Mouse (Mus musculus) MEL (cell line): ENCODE results near the gene Miga1. TPM values are rescaled to one million over a fixed set of nuclear protein-coding genes. Genes with fewer than 3 reads are reported as not detected.

Source experiments
- DNase-seq: peaks from one replicate; pipeline ENCODE4 v3.0.0; 2011; ENCODE audit warnings: low read depth, low spot score
- H3K27ac ChIP-seq: 2 replicates; pipeline ENCODE4 v1.5.1; 2012; ENCODE audit warnings: low read depth, mild to moderate bottlenecking, control low read depth, low read length, moderate library complexity; ENCODE audit not compliant: control insufficient read depth
- H3K27me3 ChIP-seq, 2 experiments: fragments of 150-350 bp in 1 of 2; sonication (generic) in 1 of 2; 2 replicates each; pipeline ENCODE4 v1.6.1; 2012; ENCODE audit warnings: low read length in 2 of 2, mild to moderate bottlenecking in 2 of 2, improper control_type of control experiment in 1 of 2, moderate library complexity in 1 of 2; ENCODE audit not compliant: insufficient read depth in 2 of 2, control insufficient read depth in 1 of 2
- H3K36me3 ChIP-seq, 2 experiments: 2 replicates each; pipeline ENCODE4 v1.6.1; 2012 to 2014; ENCODE audit warnings: low read length in 2 of 2, improper control_type of control experiment in 1 of 2, inconsistent platforms in 1 of 2, mild to moderate bottlenecking in 1 of 2; ENCODE audit not compliant: insufficient read depth in 2 of 2, control insufficient read depth in 1 of 2
- H3K4me1 ChIP-seq, 2 experiments: fragments of 150-350 bp in 1 of 2; sonication (generic) in 1 of 2; 2 replicates each; pipeline ENCODE4 v1.6.1; 2012; ENCODE audit warnings: low read length in 2 of 2, improper control_type of control experiment in 1 of 2, mild to moderate bottlenecking in 1 of 2; ENCODE audit not compliant: insufficient read depth in 2 of 2, control insufficient read depth in 1 of 2
- H3K4me3 ChIP-seq, 2 experiments: fragments of 150-350 bp in 1 of 2; sonication (generic) in 1 of 2; 2 replicates each; pipeline ENCODE4 v1.5.1; 2012; ENCODE audit warnings: low read depth in 2 of 2, low read length in 2 of 2, mild to moderate bottlenecking in 2 of 2, moderate library complexity in 2 of 2, control low read depth in 1 of 2, improper control_type of control experiment in 1 of 2; ENCODE audit not compliant: control insufficient read depth in 1 of 2, insufficient read depth in 1 of 2
- H3K79me2 ChIP-seq: 2 replicates; pipeline ENCODE4 v1.6.1; 2012; ENCODE audit warnings: mild to moderate bottlenecking, low read length, moderate library complexity; ENCODE audit not compliant: control insufficient read depth, poor library complexity, insufficient read depth
- H3K9ac ChIP-seq: 2 replicates; pipeline ENCODE4 v1.6.1; 2012; ENCODE audit warnings: low read depth, mild to moderate bottlenecking, control low read depth, low read length, moderate library complexity; ENCODE audit not compliant: control insufficient read depth, poor library complexity, severe bottlenecking
- H3K9me3 ChIP-seq: fragments of 150-350 bp; sonication (generic); replicated peaks from 2 replicates; pipeline ENCODE4 v1.6.1; 2012; ENCODE audit warnings: mild to moderate bottlenecking, low read length, improper control_type of control experiment, moderate library complexity; ENCODE audit not compliant: insufficient read depth
- BHLHE40 ChIP-seq: IDR thresholded peaks from 2 replicates; pipeline ENCODE4 v1.6.1; 2012; ENCODE audit warnings: low read depth, mild to moderate bottlenecking, inconsistent platforms, low read length, improper control_type of control experiment, borderline replicate concordance
- CHD1 ChIP-seq: IDR thresholded peaks from 2 replicates; pipeline ENCODE4 v1.6.1; 2012; ENCODE audit warnings: low read depth, mild to moderate bottlenecking, inconsistent platforms, low read length, improper control_type of control experiment
- CHD2 ChIP-seq: IDR thresholded peaks from 2 replicates; pipeline ENCODE4 v1.6.1; 2011; ENCODE audit warnings: low read length, improper control_type of control experiment
- CTCF ChIP-seq, 3 experiments: IDR thresholded peaks in 2 of 3; conservative IDR thresholded peaks in 1 of 3; 2 replicates each; pipeline ENCODE4 v1.5.1; 2011 to 2012; ENCODE audit warnings: low read length in 3 of 3, low read depth in 2 of 3, mild to moderate bottlenecking in 2 of 3, improper control_type of control experiment in 1 of 3, inconsistent platforms in 1 of 3, mixed read lengths in 1 of 3, moderate library complexity in 1 of 3; ENCODE audit not compliant: control insufficient read depth in 1 of 3, insufficient read depth in 1 of 3, poor library complexity in 1 of 3, severe bottlenecking in 1 of 3
- EP300 ChIP-seq, 2 experiments: IDR thresholded peaks; 2 replicates each; pipeline ENCODE4 v1.6.1; 2011; ENCODE audit warnings: improper control_type of control experiment in 2 of 2, low read length in 2 of 2, low read depth in 1 of 2, mild to moderate bottlenecking in 1 of 2
- ETS1 ChIP-seq: IDR thresholded peaks from 2 replicates; pipeline ENCODE4 v1.6.1; 2012; ENCODE audit warnings: low read depth, mild to moderate bottlenecking, inconsistent platforms, low read length, improper control_type of control experiment, moderate library complexity
- GABPA ChIP-seq: IDR thresholded peaks from 2 replicates; pipeline ENCODE4 v1.6.1; 2012; ENCODE audit warnings: low read depth, mild to moderate bottlenecking, inconsistent platforms, low read length, improper control_type of control experiment, moderate library complexity
- GATA1 ChIP-seq: IDR thresholded peaks from 2 replicates; pipeline ENCODE4 v1.6.1; 2011; ENCODE audit warnings: low read depth, low read length, improper control_type of control experiment
- HCFC1 ChIP-seq: IDR thresholded peaks from 2 replicates; pipeline ENCODE4 v1.6.1; 2012; ENCODE audit warnings: low read depth, mild to moderate bottlenecking, inconsistent platforms, low read length, improper control_type of control experiment, moderate library complexity
- KAT2A ChIP-seq: conservative IDR thresholded peaks from 2 replicates; pipeline ENCODE4 v1.6.1; 2012; ENCODE audit warnings: low read depth, low read length, improper control_type of control experiment, inconsistent platforms
- MAX ChIP-seq: IDR thresholded peaks from 2 replicates; pipeline ENCODE4 v1.6.1; 2011; ENCODE audit warnings: low read length, improper control_type of control experiment
- MXI1 ChIP-seq: IDR thresholded peaks from 2 replicates; pipeline ENCODE4 v1.6.1; 2011; ENCODE audit warnings: mild to moderate bottlenecking, low read depth, low read length, improper control_type of control experiment
- MYB ChIP-seq: IDR thresholded peaks from 2 replicates; pipeline ENCODE4 v1.6.1; 2011; ENCODE audit warnings: mild to moderate bottlenecking, low read depth, low read length, improper control_type of control experiment
- MYC ChIP-seq: IDR thresholded peaks from 2 replicates; pipeline ENCODE4 v1.6.1; 2011; ENCODE audit warnings: low read depth, mild to moderate bottlenecking, low read length, improper control_type of control experiment, moderate library complexity
- RCOR1 ChIP-seq: IDR thresholded peaks from 2 replicates; pipeline ENCODE4 v1.6.1; 2012; ENCODE audit warnings: low read depth, mild to moderate bottlenecking, inconsistent platforms, low read length, improper control_type of control experiment
- SIN3A ChIP-seq: IDR thresholded peaks from 2 replicates; pipeline ENCODE4 v1.6.1; 2012; ENCODE audit warnings: low read length, improper control_type of control experiment, inconsistent platforms
- SMC3 ChIP-seq: IDR thresholded peaks from 2 replicates; pipeline ENCODE4 v1.6.1; 2011; ENCODE audit warnings: low read depth, low read length, improper control_type of control experiment
- TAL1 ChIP-seq: IDR thresholded peaks from 2 replicates; pipeline ENCODE4 v1.6.1; 2012; ENCODE audit warnings: mild to moderate bottlenecking, inconsistent platforms, low read length, moderate library complexity, mixed read lengths
- TBP ChIP-seq: IDR thresholded peaks from 2 replicates; pipeline ENCODE4 v1.8.0; 2011; ENCODE audit warnings: low read depth, low read length, improper control_type of control experiment
- TCF12 ChIP-seq: IDR thresholded peaks from 2 replicates; pipeline ENCODE4 v1.6.1; 2014; ENCODE audit warnings: low read depth, mild to moderate bottlenecking, inconsistent platforms, low read length, improper control_type of control experiment, moderate library complexity
- UBTF ChIP-seq: IDR thresholded peaks from 2 replicates; pipeline ENCODE4 v1.6.1; 2012; ENCODE audit warnings: low read depth, mild to moderate bottlenecking, inconsistent platforms, low read length, improper control_type of control experiment, moderate library complexity, borderline replicate concordance; ENCODE audit not compliant: insufficient read depth
- USF1 ChIP-seq: IDR thresholded peaks from 2 replicates; pipeline ENCODE4 v1.6.1; 2014; ENCODE audit warnings: low read depth, mild to moderate bottlenecking, inconsistent platforms, low read length, improper control_type of control experiment, moderate library complexity
- ZC3H11A ChIP-seq: IDR thresholded peaks from 2 replicates; pipeline ENCODE4 v1.6.1; 2012; ENCODE audit warnings: low read depth, mild to moderate bottlenecking, inconsistent platforms, low read length, improper control_type of control experiment
- ZMIZ1 ChIP-seq: IDR thresholded peaks from 2 replicates; pipeline ENCODE4 v1.6.1; 2012; ENCODE audit warnings: low read depth, mild to moderate bottlenecking, inconsistent platforms, low read length, improper control_type of control experiment, moderate library complexity
- ZNF384 ChIP-seq: IDR thresholded peaks from 2 replicates; pipeline ENCODE4 v1.6.1; 2012; ENCODE audit warnings: low read depth, mild to moderate bottlenecking, inconsistent platforms, low read length, improper control_type of control experiment
- polyA plus RNA-seq, 2 experiments: library from polyadenylated mRNA; stranded (reverse) in 1 of 2; unstranded in 1 of 2; fragments of >175 nt in 1 of 2; fragments of >200 nt in 1 of 2; gene quantifications; 2 replicates each; pipeline versions ENCODE4 v1.2.1 to v1.2.4; 2012; ENCODE audit warnings: low replicate concordance in 2 of 2, low read depth in 1 of 2; ENCODE audit not compliant: insufficient read length in 2 of 2, insufficient read depth in 1 of 2, missing spikeins in 1 of 2
- total RNA-seq: library from RNA; depleted of rRNA; stranded (reverse); fragments of 300-350 nt; gene quantifications from 2 replicates; pipeline ENCODE4 v1.2.3, GENCODE M21; 2012

Gene Miga1
- total and polyA plus RNA-seq, 3 experiments: 14.2 to 16.2 TPM; not detected in 1

GRCm38 (mm10) chr3:152231333-152232100 is 108.7 kb downstream of the Miga1 start:
- DNase-seq: peak; percentile 77
- Histone ChIP-seq H3K4me1 (peaks cover 3 to 14% of the 10 kb centered on the region in 2 experiments), H3K36me3 (peaks cover 38 to 81% of the 10 kb centered on the region in 2 experiments), H3K27me3 (no peaks in the 10 kb centered on the region), H3K9ac (no peak overlapping the region), H3K9me3 (no peaks in the 10 kb centered on the region), H3K4me3 (no peak overlapping the region), H3K79me2 (peaks cover 7% of the 10 kb centered on the region; the same call in 1 of the 2 replicates), H3K27ac (no peak overlapping the region)
- no peak for TF ChIP-seq ZNF384
- TF ChIP-seq TCF12: peak; percentile 95
- no peak for TF ChIP-seq CHD2
- no peak for TF ChIP-seq ZC3H11A
- TF ChIP-seq BHLHE40: peak; percentile 90
- peak; percentile 73; the same call in 1 of the 2 replicates for TF ChIP-seq MYC
- TF ChIP-seq CHD1: no peak
- 0 out of 2 replicates have a peak, but pooled peaks have one; percentile 28 for TF ChIP-seq MYB
- peak; percentile 90 for TF ChIP-seq SIN3A
- peak; percentile 87 for TF ChIP-seq ETS1
- peak; percentile 89 for TF ChIP-seq MXI1
- no peak for TF ChIP-seq TBP
- TF ChIP-seq ZMIZ1: no peak
- peak; percentile 87 for TF ChIP-seq GATA1
- no peak for TF ChIP-seq SMC3
- peak; percentile 67 for TF ChIP-seq USF1
- peak; percentile 61; the same call in 1 of the 2 replicates for TF ChIP-seq RCOR1
- no peak for TF ChIP-seq GABPA
- peak; percentile 82 for TF ChIP-seq MAX
- TF ChIP-seq CTCF (IDR thresholded peaks at IDR 0.05 in 2 of 3, conservative IDR thresholded peaks at IDR 0.05 in 1 of 3; ENCODE audit: control insufficient read depth in 1 of 3, insufficient read depth in 1 of 3, low read depth in 2 of 3, low read length in 3 of 3, poor library complexity in 1 of 3, severe bottlenecking in 1 of 3): no peak
- TF ChIP-seq KAT2A: no peak
- TF ChIP-seq TAL1: peak; percentile 74
- TF ChIP-seq EP300 (IDR thresholded peaks at IDR 0.05; ENCODE audit: low read depth in 1 of 2, low read length in 2 of 2): peak; percentile 77 to 87
- TF ChIP-seq UBTF: no peak
- no peak for TF ChIP-seq HCFC1
